ENCODE assay signal across 8 mouse cellular contexts in the genomic region with DNA sequence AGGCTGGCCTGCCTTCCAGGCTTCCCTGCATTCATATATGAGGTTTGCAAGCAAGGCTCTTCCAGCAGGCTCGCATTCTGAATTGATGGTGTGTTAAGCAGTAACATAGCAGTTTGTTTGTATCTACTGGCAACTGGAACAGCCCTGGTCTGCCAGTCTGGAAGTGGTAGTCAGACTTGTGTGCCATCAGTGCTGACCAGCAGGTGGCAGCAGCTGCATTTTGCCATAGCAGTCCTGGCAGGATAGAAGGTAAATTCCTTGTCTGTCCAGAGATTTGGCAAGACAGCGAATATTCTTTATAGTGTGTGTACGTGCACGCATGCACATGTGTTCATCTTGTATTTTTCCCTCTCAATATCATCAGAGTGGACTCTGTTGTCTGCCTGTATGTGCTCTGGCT.
DNase-seq lines count a peak whose midpoint lies in the region; ATAC-seq lines count a peak whose summit lies in the region.

No protein-coding gene starts in this region.

- ATAC-seq in inflammation-experienced regulatory T-cells, adult 6 months: peak; percentile 56
- ATAC-seq in megakaryocyte-erythroid progenitor cell, adult 5-6 weeks (replicated peaks; ENCODE audit: low FRiP score, low TSS enrichment, poor library complexity, severe bottlenecking): peak; percentile 88

- DNase-seq in ZHBTc4 (ENCODE audit: low read depth, low spot score): peak; percentile 80
- peak; percentile 91 for DNase-seq in embryo, embryonic 10 days (ENCODE audit: low spot score)
- peak; percentile 80 for DNase-seq in gastrocnemius, postnatal 10 days
- peak; percentile 52 to 91 for DNase-seq in left cerebral cortex, adult 9 months (ENCODE audit: low spot score in 2 of 2)
- peak; percentile 85 for DNase-seq in right cerebral cortex, postnatal 4 days
- peak; percentile 60 for DNase-seq in yolk sac, embryonic 10.5 days (ENCODE audit: low spot score)

Comparison
In these comparisons a context has a peak if more than half of its experiments do, and no peak if none do; other contexts are left out.
1. Peak in every context shown above with its lines: DNase-seq and ATAC-seq.